Mouse (Mus musculus) hindbrain, embryonic 12.5 days (tissue): ENCODE measurements around the gene Dppa5a. TPM values are rescaled to one million over a fixed set of nuclear protein-coding genes. Genes with fewer than 3 reads are reported as not detected.
"Not testable (repeated sequence)": the region's sequence is repeated elsewhere in the genome, so short reads cannot be mapped to it uniquely, and the experiment has no call there.

Source experiments
- ATAC-seq: fragments of 200-750 bp; cut with Nextera tagmentation; 2 replicates; pipeline ENCODE4 v1.8.0; 2017; ENCODE audit warnings: moderate TSS enrichment; ENCODE audit not compliant: low FRiP score
- H3K27ac ChIP-seq: fragments of 300-500 bp; sonication (generic); 2 replicates; pipeline ENCODE4 v1.5.1; 2016; ENCODE audit warnings: mild to moderate bottlenecking
- H3K27me3 ChIP-seq: fragments of 300-500 bp; sonication (generic); 2 replicates; pipeline ENCODE4 v1.6.1; 2016; ENCODE audit warnings: mild to moderate bottlenecking
- H3K36me3 ChIP-seq: fragments of 300-500 bp; sonication (generic); 2 replicates; pipeline ENCODE4 v1.6.1; 2016; ENCODE audit warnings: mild to moderate bottlenecking
- H3K4me1 ChIP-seq: fragments of 300-500 bp; sonication (generic); 2 replicates; pipeline ENCODE4 v1.6.1; 2016
- H3K4me2 ChIP-seq: fragments of 300-500 bp; sonication (generic); replicated peaks from 2 replicates; pipeline ENCODE4 v1.6.1; 2016; ENCODE audit warnings: mild to moderate bottlenecking
- H3K4me3 ChIP-seq: fragments of 300-500 bp; sonication (generic); 2 replicates; pipeline ENCODE4 v1.5.1; 2016; ENCODE audit warnings: mild to moderate bottlenecking
- H3K9ac ChIP-seq: fragments of 300-500 bp; sonication (generic); 2 replicates; pipeline ENCODE4 v1.6.1; 2016; ENCODE audit warnings: mild to moderate bottlenecking, moderate library complexity
- H3K9me3 ChIP-seq: fragments of 300-500 bp; sonication (generic); replicated peaks from 2 replicates; pipeline ENCODE4 v1.6.1; 2016; ENCODE audit warnings: mild to moderate bottlenecking
- WGBS: fragments of 180-500 bp; shearing (Covaris S2); methylation state at CpG from one replicate; pipeline ENCODE4 v1.1.7; 2016; 5-methylcytosine and 5-hydroxymethylcytosine counted together
- polyA plus RNA-seq: library from polyadenylated mRNA; unstranded; fragments of >200 nt; fragmentation: Nextera tagmentation; extraction: Ambion mirVana; gene quantifications from 2 replicates; pipeline ENCODE4 v1.2.1, GENCODE M21; 2016

The Dppa5a gene
- polyA plus RNA-seq, 1 experiment from 2014 or later, result 1.2 TPM

DNA sequence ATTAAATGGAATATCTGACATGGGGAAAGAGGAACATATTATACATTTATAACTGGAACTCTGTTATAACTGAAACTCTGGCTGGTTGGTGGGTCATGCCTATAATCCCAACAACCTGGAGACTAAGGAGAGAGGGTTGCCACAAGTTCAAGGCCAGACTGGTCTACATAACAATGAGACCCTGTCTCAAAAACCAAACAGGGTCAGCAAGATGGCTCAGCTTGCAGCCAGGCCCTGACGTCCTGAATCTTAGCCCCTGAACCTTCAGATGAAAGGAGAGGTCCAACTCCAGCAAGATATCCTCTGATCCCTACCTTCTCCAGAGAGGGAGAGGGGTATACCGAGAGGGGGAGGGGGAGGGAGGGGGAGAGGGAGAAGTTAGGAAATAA is 7.5 kb downstream of the Dppa5a start:
- Histone ChIP-seq H3K4me2 (no peak overlapping the region), H3K9me3 (no peaks in the 10 kb centered on the region), H3K27ac (no peak overlapping the region), H3K9ac (no peak overlapping the region), H3K4me1 (no peaks in the 10 kb centered on the region), H3K4me3 (no peak overlapping the region), H3K27me3 (no peaks in the 10 kb centered on the region), H3K36me3 (no peaks in the 10 kb centered on the region)
- ATAC-seq, result no peak
- 38% methylated on average over 2 of the region's 2 CpGs for WGBS

DNA sequence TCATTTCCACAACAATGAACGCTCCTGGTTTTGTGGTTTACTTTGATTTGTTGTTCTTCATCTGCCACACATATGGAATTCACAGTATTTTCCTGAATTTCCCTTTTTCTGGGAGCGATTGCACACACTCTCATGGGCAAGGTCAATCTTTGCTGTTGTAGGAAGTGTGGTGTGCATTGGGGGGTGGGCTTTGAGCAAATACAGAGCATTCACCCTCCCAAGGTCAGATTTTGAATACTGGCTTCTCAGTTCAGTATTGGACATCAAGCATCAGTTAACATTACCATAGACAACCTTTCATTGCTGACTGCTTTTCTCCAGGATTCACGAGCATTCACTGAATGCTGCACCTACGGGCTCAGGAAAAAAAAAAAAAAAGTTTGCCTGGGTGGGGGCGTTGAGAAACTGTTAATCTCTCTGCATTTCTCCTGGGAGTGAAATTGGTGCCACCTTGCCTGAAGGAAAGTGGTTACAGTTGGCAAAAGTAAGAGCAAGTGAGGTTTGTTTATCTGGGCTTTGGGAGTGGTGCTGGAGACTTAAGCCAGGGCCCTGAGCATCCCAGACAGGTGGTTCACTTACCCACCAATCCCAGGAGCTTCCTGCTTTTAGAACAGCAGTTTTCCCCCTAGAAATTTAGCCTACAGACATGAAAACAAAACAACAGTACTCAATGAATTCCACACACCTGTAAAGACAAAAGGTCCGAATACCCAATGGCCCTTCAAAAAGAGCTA is 8.1 kb downstream of the Dppa5a start:
- Histone ChIP-seq H3K36me3 (no peaks in the 10 kb centered on the region), H3K27me3 (no peaks in the 10 kb centered on the region), H3K4me1 (no peaks in the 10 kb centered on the region), H3K4me3 (no peak overlapping the region), H3K9me3 (no peaks in the 10 kb centered on the region), H3K27ac (no peak overlapping the region), H3K9ac (no peak overlapping the region), H3K4me2 (no peak overlapping the region)
- 73% methylated on average over 6 of the region's 6 CpGs for WGBS
- ATAC-seq, result no peak

DNA sequence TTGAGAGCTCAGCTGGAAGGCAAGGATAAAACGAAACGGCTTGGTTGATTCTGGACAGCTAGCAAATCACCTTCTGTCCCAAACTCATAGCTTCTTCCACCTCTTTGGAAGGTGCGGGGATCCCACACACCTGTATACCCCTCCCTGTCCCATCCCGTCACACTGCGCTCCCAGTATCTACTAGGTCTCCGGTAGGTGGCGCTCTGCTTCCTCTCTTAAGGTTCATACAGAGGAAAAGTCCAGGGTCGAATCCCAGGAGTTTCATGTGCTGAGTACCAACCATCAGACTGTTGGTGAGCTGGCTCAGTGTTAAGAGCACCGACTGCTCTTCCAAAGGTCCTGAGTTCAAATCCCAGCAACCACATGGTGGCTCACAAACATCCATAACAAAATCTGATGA is 9.9 kb downstream of the Dppa5a start:
- H3K27ac ChIP-seq, result no peak overlapping the region
- peak; percentile 73; the same call in 1 of the 2 replicates for ATAC-seq
- H3K9me3 ChIP-seq, result no peaks in the 10 kb centered on the region
- H3K27me3 ChIP-seq, result no peaks in the 10 kb centered on the region
- WGBS, result 18% methylated on average over 9 of the region's 9 CpGs
- H3K4me2 ChIP-seq, result no peak overlapping the region
- no peak overlapping the region for H3K9ac ChIP-seq
- no peak overlapping the region for H3K4me3 ChIP-seq
- H3K36me3 ChIP-seq, result no peaks in the 10 kb centered on the region
- no peaks in the 10 kb centered on the region for H3K4me1 ChIP-seq

DNA sequence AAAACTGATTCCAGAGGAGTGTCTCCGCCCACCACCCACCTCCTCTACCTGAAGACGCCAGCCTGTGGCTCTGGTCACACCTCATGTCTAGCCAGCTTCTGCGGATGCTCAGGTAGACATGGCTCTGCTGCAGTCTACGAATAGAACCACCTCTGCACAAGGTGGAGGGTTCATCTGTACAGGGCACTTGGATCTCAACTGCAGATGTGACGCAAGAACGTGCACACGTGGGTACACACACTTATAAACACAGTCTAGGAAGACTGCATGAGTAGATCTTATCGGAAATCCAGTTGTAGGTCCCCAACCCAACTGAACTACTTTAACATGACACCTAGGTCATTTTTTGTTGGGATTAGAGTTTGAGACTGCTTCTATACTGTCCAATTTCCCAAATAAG is 12.4 kb downstream of the Dppa5a start, which contains the start of gene Gsta2:
Gsta2 (minus strand) TSS at position 178 of the 400 bp plus-strand sequence.
- no peak within 1 kb of the TSS for H3K27ac ChIP-seq
- no peak within 1 kb of the TSS for H3K9ac ChIP-seq
- no peak within 1 kb of the TSS for H3K4me2 ChIP-seq
- no peaks in the 10 kb centered on the region for H3K36me3 ChIP-seq
- H3K27me3 ChIP-seq, result no peaks in the 10 kb centered on the region
- H3K4me1 ChIP-seq, result no peaks in the 10 kb centered on the region
- ATAC-seq, result no peak
- no peaks in the 10 kb centered on the region for H3K9me3 ChIP-seq
- 87% methylated on average over 8 of the region's 8 CpGs for WGBS
- H3K4me3 ChIP-seq, result no peak within 1 kb of the TSS

DNA sequence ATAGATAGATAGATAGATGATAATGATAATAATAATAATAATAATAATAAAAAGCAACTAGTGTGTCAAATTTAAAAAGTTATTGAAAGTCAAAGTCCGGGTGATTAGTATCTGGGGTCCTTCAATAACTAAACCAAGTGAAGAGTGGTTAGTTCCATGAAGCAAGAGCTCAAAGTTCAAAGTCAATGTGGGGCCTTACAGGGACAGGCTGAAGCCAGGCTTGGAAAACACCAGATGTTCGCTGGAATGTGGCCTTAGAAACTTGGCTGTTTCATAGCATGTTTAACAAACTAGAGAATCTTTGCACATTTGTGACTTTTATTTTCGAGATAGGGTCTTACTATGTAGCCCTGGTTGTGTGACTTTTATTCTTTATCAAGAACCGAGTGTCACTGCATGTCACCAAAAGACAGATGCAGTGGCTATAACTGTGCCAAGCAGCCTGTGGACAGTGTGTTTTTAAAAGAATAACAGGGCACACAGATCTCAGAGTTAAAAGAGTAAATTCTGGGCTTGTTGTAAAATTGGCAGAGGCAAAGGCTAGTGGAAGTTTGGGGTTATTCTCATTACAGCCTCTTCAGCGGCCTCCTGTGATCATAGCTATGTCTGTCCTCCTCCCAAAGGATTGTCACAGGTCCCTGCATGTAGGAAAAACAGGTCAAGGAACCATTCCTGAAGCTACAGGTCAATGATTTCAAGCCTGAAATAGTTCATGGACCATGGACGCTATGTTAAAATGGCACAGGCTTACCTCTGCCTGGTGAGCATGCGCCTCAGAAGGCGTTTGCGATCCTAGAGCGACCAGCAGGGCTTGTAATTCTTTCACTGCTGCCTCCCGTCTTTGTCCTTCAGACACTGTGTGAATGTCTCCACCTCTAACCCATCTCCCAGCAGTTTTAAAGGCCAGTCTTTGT is 13.1 kb downstream of the Dppa5a start:
- ATAC-seq, result no peak
- 82% methylated on average over 11 of the region's 11 CpGs for WGBS

DNA sequence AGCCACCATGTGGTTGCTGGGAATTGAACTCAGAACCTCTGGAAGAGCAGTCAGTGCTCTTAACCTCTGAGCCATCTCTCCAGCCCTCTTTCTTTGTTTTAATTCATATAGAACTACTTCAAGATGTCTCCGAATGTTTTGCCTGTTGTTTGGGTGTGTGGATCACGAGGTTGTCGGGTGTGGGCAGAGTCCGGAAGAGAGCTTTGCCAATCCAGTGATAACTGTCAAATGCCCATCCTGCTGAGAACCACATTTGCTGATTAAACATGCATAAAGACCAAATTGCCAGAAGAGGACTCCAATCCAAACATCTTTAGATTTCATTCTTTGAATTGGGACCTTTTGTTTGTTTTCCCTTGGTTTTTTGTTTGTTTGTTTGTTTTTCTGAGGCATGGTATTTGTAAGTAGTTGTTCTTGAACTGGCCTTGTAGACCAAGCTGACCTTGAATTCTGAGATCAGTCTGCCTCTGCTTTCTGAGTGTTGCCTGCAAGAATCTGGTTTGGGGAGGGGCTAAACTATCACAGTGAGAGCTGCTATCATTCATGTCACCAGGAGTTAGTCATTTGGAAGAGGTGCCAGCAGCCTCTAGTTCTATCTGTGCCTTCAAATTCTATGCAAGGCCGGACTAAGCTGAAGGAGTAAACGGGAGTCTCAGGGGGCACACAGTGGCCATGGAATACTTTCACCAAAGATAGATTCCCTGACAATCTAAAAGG is 16.3 kb downstream of the Dppa5a start:
- H3K4me2 ChIP-seq, result no peak overlapping the region
- H3K9ac ChIP-seq, result no peak overlapping the region
- ATAC-seq, result no peak
- no peaks in the 10 kb centered on the region for H3K36me3 ChIP-seq
- 86% methylated on average over 6 of the region's 6 CpGs for WGBS
- H3K4me1 ChIP-seq, result no peaks in the 10 kb centered on the region
- H3K4me3 ChIP-seq, result no peak overlapping the region
- H3K27me3 ChIP-seq, result no peaks in the 10 kb centered on the region
- no peak overlapping the region for H3K27ac ChIP-seq
- H3K9me3 ChIP-seq, result no peaks in the 10 kb centered on the region

More for the DNA sequence above, 13.1 kb downstream of the Dppa5a start:
- H3K4me3 ChIP-seq, result no peak overlapping the region
- no peaks in the 10 kb centered on the region for H3K9me3 ChIP-seq
- H3K4me2 ChIP-seq, result no peak overlapping the region
- H3K9ac ChIP-seq, result no peak overlapping the region
- H3K4me1 ChIP-seq, result no peaks in the 10 kb centered on the region
- no peak overlapping the region for H3K27ac ChIP-seq
- no peaks in the 10 kb centered on the region for H3K36me3 ChIP-seq
- no peaks in the 10 kb centered on the region for H3K27me3 ChIP-seq

DNA sequence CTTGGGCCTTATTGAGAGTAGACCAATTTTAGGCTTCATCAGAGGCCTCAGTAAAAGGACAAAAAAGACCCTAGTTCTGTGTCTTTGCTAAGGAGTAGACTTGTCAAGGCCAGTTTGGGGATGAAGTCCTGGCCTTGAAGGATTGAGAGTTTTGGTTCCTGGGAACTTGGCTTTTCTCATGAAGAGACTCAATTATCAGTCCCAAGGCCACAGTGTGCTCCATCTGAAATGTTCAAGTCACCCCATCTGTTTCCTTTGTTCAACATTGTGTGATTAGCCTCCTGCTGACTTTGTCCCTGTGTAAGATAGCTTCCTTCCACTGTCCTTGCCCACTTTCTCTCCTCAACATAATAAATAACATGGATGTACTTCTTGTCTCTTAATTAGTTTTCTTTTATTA is 18.0 kb downstream of the Dppa5a start:
- not testable (repeated sequence) for H3K4me1 ChIP-seq, H3K27me3 ChIP-seq, H3K9me3 ChIP-seq, H3K4me2 ChIP-seq, H3K36me3 ChIP-seq, H3K27ac ChIP-seq, H3K4me3 ChIP-seq, ATAC-seq, H3K9ac ChIP-seq

DNA sequence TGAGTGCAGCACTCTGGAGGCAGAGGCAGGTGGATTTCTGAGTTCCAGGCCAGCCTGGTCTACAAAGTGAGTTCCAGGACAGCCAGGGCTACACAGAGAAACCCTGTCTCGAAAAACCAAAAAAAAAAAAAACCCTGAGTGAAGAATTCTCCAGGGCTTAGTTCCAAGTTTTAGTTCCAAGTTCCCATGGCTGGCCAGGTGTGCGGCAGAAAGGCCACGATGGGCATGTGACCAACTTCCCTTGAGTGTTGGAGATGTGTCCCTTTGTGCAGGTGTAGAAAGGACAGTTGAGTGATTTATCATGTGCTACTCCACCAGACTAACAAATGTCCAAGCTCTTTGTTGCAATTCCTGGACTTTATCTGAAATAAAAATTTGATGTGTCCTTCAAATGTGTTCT is 18.8 kb downstream of the Dppa5a start:
- H3K9me3 ChIP-seq, H3K27me3 ChIP-seq, H3K4me1 ChIP-seq, H3K36me3 ChIP-seq, H3K4me2 ChIP-seq, H3K9ac ChIP-seq, ATAC-seq, H3K27ac ChIP-seq, H3K4me3 ChIP-seq: not testable (repeated sequence)
- WGBS, result 85% methylated on average over 3 of the region's 3 CpGs

DNA sequence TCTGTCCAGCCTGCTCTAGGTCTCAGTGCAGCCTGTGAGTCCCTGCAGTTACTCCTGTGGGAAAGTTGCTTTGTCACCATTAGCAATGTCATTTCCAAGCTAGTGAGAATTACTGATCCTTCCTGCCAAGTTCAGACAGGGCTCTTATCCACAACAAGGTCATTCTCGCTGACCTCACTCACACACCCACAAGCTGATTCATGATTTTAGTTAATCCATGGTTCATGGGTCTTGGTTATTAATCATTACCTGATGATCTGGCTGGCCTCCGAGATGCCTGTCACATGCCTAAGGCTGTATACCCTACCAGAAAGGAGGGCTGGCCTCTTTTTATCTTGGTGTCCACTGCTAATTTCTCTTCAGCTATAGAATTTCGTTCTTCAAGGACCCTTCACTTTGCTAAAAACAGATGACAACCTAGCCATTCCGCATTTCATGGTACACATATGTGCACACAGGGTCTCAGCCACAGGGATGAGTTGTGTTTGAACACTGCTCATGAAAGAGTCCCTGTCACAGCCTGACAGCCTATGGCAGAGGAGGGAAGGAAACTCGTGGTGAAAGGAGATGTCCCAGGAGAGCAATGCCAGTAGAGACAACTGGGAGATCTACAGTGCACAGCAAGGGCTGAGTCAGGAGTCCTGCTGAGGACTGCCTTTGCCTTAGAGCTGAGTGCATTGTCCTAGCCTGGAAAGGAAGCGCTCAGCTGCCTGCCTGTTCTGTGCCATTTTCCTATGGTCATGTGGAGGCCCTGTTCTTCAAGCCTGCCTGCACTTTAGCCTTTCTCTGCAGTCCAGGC is 19.6 kb downstream of the Dppa5a start:
- not testable (repeated sequence) for H3K27ac ChIP-seq, ATAC-seq

DNA sequence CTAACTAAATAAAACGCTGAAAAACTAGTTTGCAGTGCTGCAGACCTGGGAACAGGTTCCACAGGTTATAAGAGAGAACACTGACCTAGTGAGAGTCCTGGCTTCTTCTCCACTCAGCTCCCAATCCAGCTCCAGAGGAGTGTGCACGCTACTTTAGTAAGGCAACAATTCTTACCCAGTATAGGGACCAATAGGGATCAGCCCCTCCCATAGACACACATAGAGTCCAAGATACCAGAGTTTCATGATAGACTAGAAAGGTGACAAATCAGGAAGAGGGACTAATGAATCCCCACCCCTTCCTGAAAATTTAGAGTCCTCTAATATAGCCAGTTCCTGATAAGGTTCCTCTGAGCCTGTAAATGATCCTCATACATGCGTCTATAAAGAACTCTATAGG is 21.0 kb downstream of the Dppa5a start:
- Histone ChIP-seq H3K27ac (no peak overlapping the region), H3K9me3 (no peaks in the 10 kb centered on the region), H3K9ac (no peak overlapping the region), H3K4me1 (no peaks in the 10 kb centered on the region), H3K27me3 (no peaks in the 10 kb centered on the region), H3K4me2 (no peak overlapping the region), H3K4me3 (no peak overlapping the region), H3K36me3 (no peaks in the 10 kb centered on the region)
- 69% methylated on average over 3 of the region's 3 CpGs for WGBS
- ATAC-seq, result no peak

More for the DNA sequence above, 19.6 kb downstream of the Dppa5a start:
- H3K36me3 ChIP-seq, H3K9ac ChIP-seq, H3K27me3 ChIP-seq, H3K4me3 ChIP-seq, H3K4me1 ChIP-seq, H3K4me2 ChIP-seq, H3K9me3 ChIP-seq: not testable (repeated sequence)
- 73% methylated on average over 6 of the region's 6 CpGs for WGBS

DNA sequence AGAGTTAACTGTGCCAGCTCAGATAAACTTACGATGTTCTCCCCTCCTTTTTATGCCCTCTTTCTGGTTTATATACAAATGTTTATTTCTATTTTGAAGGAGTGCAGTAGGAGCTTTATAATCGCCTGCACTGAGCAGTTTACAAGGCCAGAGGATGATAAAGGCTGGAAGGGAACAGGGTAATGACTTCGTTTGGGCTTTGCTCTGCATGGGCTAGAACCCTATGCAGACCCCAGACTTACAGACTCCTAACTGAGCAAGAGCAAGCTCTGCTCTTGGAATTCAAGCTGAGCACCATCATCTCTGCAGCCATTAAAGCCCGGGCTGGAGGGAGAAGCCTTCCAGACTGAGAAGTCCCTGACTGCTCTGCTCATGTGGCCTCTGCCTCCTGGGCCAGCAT is 22.7 kb downstream of the Dppa5a start:
- not testable (repeated sequence) for H3K9me3 ChIP-seq, H3K27me3 ChIP-seq, H3K9ac ChIP-seq, H3K36me3 ChIP-seq, H3K4me1 ChIP-seq, ATAC-seq, H3K4me3 ChIP-seq, H3K4me2 ChIP-seq, H3K27ac ChIP-seq
- WGBS, result 74% methylated on average over 4 of the region's 4 CpGs

DNA sequence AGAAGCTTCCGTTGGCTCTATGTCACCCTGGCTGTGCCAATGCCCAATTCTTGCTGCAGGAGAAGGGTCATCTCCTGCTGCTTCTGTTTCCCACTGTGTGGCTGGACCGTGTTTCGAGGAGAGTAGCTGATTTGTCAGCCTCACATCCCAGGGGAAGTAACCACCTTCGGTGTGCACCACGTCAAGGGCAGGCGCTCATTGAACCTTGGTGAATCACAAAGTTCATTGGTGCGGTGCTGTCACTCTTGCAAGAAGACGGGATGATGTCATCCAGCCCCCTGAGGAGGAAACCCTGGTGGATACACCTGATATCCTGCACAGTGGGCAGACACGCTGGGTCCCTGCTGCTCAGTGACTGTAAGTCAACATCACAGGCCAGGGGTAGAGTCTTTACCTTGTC is 24.9 kb downstream of the Dppa5a start:
- H3K27ac ChIP-seq, H3K9ac ChIP-seq, ATAC-seq, H3K4me3 ChIP-seq, H3K36me3 ChIP-seq, H3K4me2 ChIP-seq, H3K4me1 ChIP-seq, H3K27me3 ChIP-seq, H3K9me3 ChIP-seq: not testable (repeated sequence)
- 86% methylated on average over 9 of the region's 9 CpGs for WGBS
